Mouse (Mus musculus) kidney, adult 2 months (tissue): ENCODE measurements at regions not wholly inside any gene's neighbourhood (a gene's known extent, or its start where the extent isn't known, plus 50 kb on each side); places are given as distances from the start of the nearest gene placed in this dataset.

Experiments used
- CTCF ChIP-seq: fragments of 200-500 bp; conservative IDR thresholded peaks from 2 replicates; pipeline ENCODE4 v1.5.1; 2011; ENCODE audit warnings: low read depth, mild to moderate bottlenecking, control low read depth, low read length, moderate library complexity, mixed read lengths; ENCODE audit not compliant: insufficient read depth, insufficient read length
- POLR2A ChIP-seq: fragments of 200-500 bp; IDR thresholded peaks from one replicate; pipeline ENCODE4 v1.6.1; 2011; ENCODE audit warnings: low read depth, low read length, control low read depth

DNA sequence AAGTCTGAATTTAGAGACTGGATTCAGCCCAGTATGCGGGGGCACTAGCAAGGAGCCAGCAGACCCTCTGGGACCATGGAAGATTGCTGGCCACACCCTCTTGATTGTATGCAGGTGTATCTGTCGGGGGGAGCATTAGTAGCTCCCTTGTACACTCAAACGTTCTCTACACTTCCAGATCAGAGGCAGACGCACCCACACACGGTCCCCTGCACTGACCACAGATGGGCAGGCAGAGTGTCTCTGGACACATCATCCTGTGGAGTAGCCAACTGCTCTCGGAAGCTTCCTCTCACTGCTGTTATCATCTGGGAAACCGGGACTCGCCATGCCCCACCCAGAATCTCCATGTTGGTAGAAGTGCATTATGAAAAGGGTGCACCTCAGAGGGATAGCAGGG, 176.7 kb downstream of the Mycn start:
- TF ChIP-seq CTCF: no peak
- no peak for TF ChIP-seq POLR2A
